Mouse (Mus musculus) lung, postnatal 25 days (tissue): ENCODE data around the gene Trim47.
A peak's percentile ranks its signal among the peaks of the same experiment; 100 is the strongest.

Source experiments
- DNase-seq: peaks from one replicate; pipeline ENCODE4 v3.0.0; 2022; ENCODE audit warnings: low spot score

The Trim47 gene

DNA sequence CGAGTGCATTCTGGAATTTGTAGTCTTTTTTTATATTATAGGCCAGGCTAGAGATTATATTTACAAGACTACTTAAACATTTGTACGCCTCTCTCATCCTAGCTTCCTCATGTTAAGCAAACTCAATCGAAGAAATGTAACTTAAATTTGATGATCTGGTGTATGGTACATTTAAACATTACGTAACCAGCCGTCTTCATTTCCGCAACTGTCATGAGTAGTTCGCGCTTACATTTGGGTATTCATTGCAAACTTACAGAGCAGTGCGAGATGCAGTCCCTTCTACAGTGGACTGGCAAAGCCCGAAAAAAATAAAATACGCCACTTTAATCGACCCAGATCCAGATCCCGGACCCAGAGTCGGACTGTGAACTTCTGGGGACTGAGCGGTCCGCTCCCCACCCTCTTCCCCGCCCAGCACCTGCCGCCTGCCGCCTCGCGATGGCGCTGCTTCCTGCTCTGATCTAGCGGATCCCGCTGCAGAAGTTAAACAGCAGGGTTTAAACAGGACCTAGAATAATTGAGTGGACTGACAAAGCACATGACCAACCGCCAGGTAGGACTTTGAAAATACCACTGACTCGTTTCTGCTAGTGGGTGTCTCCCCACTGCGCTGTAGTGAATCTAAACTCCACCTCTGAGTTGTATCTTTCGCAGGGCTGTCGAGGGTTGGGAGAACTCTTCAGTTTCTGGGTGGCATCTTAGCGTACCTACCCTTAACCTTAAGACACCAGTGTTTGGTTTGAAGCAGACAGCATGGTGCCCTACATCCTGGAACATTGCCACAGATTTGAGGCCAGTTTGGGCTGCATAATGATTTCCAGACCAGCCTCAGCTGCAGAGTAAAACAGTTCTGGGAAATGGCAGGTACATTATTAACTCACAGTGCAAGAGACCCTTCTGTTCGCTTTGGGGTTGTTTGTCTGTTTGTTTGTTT lies 39.5 kb downstream of the Trim47 start:
- peak; percentile 91 for DNase-seq

DNA sequence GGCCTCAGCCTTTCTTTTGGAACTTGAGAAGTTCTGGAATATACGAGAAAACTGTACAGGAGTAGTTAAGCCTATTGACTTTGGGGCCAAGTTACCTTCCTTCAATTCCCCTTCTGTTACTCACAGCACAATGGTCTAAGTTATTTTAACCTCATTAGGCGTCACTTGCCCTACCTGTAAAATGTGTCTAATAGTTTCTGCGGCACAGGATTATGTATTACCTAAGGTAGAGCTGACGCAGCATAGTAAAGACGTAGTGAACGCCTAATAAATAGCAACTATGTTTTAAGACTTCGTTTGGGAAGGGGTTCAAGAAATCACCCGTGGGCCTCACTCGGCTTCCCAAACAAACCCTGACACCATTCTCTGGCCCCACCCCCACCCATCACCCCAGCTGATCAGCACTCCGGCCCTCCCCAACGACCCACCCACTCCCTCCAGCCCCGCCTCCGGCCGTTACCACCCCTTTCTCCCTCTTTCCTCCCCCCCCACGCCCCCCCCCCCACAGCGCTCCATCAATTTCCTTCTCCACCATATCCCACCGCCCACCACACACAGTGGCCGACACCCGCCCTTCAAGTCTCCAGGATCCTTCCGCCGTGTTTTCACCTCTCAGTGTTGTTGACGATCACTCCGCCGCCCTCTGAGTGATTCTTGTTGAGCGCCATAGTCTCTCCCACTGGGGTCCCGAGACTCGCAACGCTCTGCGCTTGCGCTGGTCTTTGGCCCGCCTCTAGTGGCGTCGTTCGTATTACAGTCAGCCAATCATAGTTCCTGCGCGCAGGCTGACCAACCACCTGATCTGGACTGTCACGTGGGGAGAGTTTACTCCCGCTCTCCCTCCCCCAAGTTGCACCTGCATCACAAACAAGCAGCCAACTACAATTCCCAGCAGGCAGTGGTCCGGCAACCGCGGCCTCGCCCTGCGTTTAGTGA lies 40.5 kb downstream of the Trim47 start, which contains the start of gene Wbp2:
Wbp2 (minus strand) TSS at position 738 of the 936 bp plus-strand sequence.
- DNase-seq, result peak; percentile 99

DNA sequence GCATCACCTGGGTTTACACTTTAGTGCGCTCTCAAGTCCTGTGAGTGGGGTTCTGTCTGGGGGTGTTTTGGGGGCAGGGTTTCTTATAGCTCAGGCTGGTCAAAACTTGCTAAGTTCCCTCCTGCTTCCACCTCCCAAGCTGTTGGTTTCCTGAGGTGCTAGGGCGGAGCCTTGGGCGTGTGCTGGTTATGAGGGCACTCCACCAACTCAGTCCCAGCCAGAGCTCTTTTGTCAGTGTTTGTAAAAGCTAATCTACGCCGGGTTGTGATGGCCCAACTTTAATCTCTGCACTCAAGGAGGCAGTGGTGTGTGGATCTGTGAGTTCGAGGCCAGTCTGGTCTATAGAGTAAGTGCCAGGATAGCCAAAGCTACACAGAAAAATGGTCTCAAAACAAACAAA lies 42.8 kb downstream of the Trim47 start:
- no peak for DNase-seq

DNA sequence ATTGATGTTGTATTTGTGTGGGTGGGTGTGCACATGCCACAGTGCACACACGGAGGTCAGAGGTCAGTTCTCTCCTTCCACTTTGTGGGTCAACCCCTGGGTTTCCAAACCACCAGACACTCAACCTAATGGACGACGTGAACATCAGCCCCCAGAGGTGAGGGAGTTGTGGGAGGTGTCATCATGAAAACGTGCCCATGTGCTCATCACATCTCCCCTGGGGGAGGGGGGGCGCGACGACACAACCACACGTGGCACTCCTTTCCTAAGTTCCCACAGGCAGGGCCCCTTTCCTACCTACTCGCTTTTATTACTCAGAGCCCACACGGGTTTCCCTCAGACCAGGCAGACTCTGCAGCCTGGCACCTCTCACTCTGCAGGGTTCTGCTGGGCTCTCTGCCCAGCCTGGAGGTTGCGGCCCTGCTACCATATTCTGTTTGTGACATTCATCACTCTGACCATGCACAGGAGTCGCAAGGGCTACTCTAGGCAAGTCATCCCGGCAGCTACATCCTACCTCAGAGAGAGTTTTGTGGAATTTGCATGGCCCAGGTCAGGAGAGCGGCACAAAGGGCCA lies 43.8 kb downstream of the Trim47 start:
- no peak for DNase-seq

DNA sequence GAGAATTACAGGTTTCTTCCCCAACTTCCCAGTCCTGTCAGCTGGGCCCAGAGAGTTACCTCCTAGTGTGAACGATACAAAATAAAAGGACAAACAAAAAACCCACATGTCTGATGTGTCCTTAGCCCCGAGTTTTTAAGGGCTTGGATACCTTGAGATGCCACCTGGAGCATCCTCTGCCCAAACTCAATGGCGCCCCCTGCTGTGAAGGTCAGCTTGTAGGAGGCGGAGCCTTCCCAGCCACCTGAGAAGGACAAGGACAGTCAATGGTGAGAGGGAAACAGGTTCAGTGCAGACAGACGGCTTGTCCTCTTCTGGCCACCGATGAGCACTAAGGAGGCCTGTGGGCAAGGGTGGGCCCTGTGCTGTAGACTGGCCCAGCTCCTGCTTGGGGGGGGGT lies 45.9 kb downstream of the Trim47 start:
- DNase-seq, result peak; percentile 61

DNA sequence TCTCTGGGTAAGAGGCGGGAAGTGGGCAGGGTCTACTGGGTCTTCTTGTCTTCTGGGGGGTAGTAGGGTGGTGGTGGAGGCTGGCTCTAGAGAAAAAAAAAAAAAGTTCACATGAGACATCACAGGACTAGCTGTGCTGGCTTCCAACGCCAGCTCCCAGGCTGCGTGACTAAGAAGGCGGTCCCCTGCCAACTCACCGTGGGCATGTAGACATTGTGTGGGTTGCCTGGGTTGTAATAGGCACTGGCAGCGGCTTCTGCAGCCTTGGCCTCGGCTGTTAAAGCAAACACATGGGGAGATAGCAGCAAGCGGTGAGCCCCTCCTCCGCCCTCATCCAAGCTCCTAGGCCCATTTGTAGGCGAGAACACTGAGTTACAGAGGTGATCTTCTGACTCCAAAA lies 47.5 kb downstream of the Trim47 start:
- no peak for DNase-seq

DNA sequence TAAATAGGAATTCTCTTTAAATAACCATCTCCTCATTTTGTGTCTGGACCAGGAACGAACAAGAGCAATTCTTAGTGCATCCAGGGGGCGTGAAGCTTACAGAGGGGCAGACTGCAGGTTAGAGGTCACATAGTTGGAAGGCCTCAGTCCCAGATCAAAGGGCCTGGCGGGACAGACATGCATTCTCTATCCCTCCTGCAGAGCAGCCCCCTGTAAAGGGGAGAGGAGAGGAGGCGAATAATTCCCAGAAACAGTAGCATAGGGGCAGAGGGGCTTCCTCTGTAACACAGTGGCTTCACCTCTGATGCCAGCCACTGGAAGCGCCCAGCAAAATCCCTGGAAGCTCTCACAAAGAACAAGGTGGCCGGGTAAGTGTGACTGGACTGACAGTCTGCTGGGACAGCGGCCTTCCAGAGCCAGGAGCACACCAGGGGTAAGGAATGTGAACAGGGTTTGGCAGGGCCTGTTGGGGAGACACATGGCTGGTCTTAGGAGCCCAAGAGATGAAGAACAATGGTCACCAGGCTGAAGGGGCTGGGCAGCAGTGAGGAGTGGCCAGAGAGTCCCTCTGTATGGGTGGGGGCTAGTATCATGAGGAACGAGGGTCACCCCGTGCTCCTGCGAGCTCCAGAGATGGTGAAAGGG lies 48.2 kb downstream of the Trim47 start:
- no peak for DNase-seq

DNA sequence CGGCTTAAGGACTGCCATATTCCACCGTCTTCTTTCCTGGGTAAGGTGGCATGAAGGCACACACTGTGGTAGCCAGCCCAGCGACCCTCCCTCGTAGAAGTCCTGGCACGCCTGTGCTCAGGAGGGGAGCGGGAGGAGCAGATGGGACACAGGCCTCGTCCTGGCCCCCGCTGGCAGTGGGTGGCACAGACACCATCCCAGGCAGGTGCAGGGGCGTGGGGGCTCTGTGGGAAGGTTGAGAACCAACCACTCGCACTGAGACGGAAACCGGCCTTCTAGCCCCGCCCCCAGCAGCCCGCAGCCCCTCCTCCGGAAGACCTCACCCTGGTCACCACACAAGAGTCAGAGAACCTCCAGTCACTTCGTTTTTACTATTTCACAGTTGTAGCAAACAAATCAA lies 48.8 kb downstream of the Trim47 start:
- peak; percentile 82 for DNase-seq

DNA sequence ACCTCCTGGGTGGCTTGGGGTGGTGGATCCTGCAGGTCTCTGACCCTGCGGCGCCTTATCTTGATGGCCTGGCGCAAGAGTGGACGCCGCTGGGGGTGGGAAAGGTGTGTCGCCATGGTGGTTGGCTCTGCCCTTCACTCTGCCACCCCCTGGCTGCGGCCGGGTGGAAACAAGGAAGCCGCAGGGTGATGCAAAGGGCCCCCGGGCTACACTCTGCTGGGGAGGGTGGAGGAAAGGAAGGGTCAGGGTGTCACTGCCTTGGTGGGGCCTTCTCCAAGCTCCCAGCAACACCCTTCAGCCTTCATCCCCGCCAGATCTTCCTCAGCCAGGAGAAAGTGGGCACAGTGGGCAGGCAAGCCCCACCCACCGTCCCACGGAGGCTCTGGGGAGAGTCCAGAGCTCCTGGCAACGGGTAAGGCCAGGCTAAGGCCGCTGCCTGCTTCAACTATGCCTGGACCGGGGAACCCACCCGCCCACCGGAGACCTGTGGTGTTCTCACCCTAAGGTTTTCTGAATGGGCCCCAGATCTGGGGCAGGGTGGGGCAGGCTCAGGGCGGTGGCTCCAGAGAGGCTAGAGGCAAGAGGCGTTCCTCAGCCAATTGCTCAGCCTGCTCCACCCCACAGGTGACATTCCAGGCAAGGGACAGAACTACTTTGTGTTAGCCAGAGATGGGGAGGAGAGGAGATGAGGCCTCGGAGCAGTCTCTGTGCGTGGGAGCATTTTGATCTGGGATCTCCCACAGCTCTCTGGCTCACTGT lies 49.4 kb downstream of the Trim47 start, which contains the start of gene Unc13d:
Unc13d (minus strand) TSS at position 516 of the 759 bp plus-strand sequence.
- peak; percentile 82 for DNase-seq

DNA sequence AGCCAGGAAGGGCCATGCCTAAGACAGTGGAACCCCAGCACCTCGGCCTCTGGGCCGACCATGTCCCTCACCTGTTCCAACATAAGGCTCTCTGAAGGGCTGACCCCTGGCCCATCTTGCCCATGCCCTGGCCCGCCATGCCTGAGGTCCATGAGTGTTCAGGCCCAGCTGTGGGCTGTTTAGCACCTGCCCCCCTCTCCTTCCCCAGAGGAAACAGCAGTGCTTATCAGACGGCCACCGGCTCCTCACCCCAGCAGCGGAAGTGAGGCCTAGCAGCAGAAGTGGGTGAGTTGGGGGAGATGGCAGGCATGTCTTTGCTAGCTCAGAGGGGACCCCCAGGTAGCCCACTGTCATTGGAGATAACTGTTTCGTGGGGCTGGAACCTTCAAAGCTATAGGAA lies 50.2 kb downstream of the Trim47 start:
- no peak for DNase-seq

DNA sequence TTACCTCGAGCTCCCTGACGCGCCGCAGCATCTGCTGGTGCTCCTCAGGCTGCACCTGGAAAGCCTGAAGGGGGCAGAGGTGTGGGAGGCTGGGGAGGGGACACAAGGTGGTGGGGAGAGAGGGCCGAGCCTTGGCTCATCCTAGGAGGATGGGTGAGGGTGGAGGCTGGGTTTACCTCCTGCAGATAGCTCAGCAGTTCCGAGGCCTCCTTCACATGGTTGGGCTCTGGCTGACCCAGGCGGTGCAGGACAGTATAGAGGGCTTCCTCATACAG lies 50.8 kb downstream of the Trim47 start:
- DNase-seq, result no peak

DNA sequence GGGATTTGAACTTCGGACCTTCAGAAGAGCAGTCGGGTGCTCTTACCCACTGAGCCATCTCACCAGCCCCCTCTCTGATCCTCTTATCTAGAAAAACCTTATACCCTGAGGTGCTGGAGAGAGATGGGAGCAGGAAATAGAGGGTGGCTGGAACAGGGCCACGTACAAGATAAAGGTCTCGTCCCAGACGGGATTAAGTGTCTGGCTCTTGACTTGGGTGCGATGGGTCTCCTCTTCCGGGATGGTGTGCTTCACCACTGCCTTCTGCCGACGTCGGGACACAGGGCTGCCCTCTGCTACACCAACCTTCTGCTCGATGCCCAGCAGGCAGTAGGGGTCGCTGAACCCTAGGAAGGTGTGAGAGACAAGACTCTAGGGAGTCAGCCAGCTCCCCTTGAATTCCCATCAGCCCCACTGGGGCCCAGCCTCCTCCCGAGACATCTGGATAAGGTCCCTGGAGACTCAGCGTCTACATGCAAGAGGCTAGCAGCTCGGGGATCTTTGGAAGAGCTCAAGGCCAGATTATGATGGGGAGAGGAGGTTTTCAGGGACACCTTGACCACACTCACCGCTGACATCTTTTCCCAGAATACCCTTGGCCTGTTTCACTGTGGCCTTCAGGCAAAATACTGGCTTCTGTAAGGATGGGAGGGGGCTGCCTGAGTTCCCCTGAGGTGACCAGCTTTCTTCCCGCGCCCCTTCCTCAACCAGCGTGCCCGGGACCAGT lies 51.3 kb downstream of the Trim47 start:
- no peak for DNase-seq

DNA sequence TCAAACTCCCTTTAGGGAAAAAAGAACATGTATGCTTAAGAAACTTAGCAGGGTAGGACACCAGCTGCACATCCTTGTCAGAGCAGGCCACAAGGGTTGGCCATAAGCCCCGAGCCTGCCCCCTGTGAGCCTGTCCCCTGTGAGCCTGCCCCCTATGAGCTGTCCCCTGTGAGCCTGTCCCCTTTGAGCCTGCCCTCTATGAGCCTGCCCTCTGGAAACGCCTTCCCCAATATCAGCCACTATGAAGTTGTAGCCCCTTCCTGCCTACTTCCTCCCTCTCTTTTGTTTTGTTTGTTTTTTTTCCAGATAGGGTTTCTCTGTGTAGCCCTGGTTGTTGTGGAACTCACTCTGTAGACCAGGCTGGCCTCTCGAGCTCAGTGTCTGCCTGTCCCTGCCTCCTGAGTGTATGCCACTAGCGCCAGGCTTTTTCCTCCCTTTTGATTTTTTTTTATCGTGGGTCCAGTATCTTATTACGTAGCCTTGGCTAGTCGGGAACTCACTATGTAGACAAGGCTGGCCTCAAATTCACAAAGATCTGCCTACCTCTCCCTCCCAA lies 52.5 kb downstream of the Trim47 start:
- DNase-seq, result no peak

DNA sequence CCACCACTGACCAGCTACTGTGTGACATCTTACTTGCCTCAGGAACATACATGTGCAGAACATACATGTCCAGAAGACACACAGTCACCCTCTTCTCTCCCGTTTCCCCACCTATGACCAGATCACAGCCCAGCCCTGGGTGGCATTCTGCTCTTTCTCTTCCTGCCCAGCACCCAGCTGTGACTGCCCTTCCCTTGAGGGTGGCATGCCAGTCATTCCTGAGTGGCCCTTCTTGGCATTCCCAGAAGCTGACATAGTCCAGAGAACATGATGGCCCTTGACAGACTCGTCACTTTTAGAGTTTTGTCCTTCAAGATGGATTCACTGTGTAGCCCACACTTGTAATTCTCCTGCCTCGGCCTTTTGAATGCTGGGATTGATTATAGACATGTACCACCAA lies 54.4 kb downstream of the Trim47 start:
- DNase-seq, result peak; percentile 74

DNA sequence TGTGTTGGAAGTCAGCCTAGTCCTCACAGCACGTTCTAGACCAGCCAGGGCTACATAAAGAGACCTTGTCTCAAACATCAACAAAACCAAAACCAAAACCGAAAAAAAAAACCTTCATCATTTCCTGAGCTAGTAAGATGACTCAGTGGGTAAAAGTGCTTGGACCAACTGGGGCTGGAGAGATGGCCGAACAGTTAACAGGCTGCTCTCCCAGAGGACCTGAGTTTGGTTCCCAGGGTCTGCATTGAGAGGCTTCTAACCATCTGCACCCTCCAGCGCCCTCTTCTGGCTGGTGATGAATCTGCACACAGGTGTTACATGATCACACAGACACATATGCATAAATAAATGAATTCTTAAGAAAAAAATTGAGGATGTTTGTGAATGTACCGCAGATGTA lies 55.5 kb downstream of the Trim47 start:
- no peak for DNase-seq

DNA sequence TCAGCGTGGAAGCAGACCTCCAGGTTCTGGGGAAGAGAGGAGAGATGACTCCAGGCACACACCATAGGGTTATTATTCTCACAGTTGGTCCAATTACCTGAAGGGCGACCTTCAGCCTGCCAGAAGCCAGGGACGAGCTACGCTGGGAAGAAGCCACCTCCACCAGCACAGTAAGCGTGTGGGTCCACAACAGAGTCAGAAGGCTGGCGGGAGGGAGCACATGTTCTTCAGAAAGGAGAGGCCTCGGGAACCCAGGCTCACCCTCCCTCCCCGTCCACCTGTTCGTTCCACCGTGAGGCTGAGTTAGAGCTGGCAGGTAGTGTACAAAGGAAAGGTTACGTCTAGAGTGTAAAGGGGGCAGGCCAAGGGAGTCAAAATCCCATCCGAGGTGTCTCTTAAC lies 61.7 kb downstream of the Trim47 start:
- DNase-seq, result no peak

DNA sequence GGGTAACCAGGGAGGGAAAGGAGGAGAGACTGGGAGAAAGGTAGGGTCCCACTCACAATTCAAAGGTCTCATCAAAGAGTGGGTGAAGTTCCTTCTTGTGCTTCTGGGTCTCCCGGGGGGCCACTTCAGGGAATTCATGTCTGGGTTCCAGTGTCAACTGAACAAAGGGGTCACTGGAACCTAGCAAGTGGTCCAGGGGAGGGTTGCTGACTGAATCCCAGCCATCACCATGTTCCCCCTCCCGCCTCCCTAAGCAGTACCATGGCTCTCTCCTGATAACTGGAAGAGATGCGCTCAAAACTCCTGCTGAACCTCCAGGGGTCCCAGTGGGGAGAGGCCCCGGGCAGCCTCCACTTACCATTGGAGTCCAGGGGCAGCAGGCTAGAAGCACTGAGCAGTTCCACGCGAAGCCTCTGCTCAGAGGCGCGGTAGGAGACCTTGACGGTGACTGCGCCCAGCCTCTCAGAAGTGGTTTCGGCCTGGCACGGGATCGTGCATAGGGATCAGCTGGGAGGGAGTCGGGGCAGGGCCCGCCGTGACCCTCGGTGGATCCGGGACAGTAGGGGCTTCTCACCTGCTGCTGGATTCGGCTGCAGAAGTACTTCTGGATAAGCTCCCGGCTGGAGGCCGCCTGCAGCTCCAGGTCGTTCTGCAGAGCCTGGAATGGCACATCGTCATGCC lies 62.7 kb downstream of the Trim47 start:
- DNase-seq, result no peak

DNA sequence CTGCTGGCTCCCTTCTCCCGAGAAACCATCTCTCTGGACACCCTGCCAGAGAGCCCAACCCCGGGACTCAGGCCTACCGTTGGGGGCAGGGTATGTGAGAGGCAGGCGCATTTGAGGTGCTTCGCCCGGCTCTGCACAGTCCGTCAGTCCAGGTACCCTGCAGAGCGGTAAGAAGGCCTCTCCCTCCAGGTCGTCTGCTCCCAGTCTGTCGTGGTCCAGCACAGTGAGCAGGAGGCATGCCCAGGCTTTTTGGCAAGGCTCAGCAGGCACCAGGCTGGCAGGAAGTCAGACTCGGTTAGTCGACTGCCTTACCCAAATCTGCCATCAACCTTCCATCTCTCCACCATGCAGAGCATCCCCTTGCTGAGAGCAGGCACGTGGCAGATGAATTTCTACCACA lies 63.4 kb downstream of the Trim47 start:
- no peak for DNase-seq

DNA sequence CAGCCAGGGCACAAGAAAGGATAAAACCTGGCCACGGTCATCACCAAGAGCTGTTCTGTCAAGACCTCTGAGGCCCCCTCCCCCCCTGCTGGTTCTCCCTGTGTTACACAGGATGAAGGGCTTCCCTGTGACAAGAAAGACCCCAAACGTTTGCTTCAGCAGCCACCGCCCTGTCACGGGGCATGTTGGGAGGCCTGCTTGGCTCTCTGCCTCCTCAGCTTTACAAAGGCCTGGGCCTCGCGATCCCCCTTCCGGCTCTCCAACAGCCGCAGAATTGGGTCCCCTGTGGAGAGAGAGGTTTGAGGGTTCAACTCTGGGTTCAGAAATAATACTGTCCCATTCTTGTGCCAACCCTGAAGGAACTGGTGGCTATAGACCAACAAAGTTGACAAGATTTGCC lies 64.5 kb downstream of the Trim47 start:
- DNase-seq, result no peak
